Mouse (Mus musculus) spleen, adult 2 months (tissue): ENCODE data around the gene Icmt. TPM values are rescaled to one million over a fixed set of nuclear protein-coding genes. Genes with fewer than 3 reads are reported as not detected.

Source experiments
- DNase-seq, 2 experiments: peaks; one replicate each; pipeline versions ENCODE4 v3.0.0 to v3.0.0-alpha.2; 2012 to 2021; ENCODE audit warnings: low spot score in 2 of 2, low read depth in 1 of 2
- H3K27ac ChIP-seq: fragments of 200-500 bp; 2 replicates; pipeline ENCODE4 v1.5.1; 2012; ENCODE audit warnings: low read length, inconsistent platforms; ENCODE audit not compliant: insufficient read depth
- H3K27me3 ChIP-seq: fragments of 200-500 bp; 2 replicates; pipeline ENCODE4 v1.6.1; 2012; ENCODE audit warnings: mild to moderate bottlenecking, moderate library complexity, low read length, inconsistent platforms; ENCODE audit not compliant: control insufficient read depth, insufficient read depth
- H3K36me3 ChIP-seq: fragments of 200-500 bp; 2 replicates; pipeline ENCODE4 v1.6.1; 2012; ENCODE audit warnings: mild to moderate bottlenecking, low read length, inconsistent platforms; ENCODE audit not compliant: control insufficient read depth, insufficient read depth
- H3K4me1 ChIP-seq: fragments of 200-500 bp; 2 replicates; pipeline ENCODE4 v1.6.1; 2011; ENCODE audit warnings: inconsistent platforms; ENCODE audit not compliant: control insufficient read depth, insufficient read depth, insufficient read length
- H3K4me3 ChIP-seq: fragments of 200-500 bp; 2 replicates; pipeline ENCODE4 v1.5.1; 2011; ENCODE audit warnings: mild to moderate bottlenecking, inconsistent platforms; ENCODE audit not compliant: insufficient read depth, insufficient read length; ENCODE audit errors: extremely low read depth
- CTCF ChIP-seq: fragments of 200-500 bp; IDR thresholded peaks from 2 replicates; pipeline ENCODE4 v1.5.1; 2011; ENCODE audit warnings: mild to moderate bottlenecking, inconsistent platforms; ENCODE audit not compliant: insufficient read depth, insufficient read length, insufficient replicate concordance; ENCODE audit errors: extremely low read depth
- POLR2A ChIP-seq: fragments of 200-500 bp; IDR thresholded peaks from 2 replicates; pipeline ENCODE4 v1.6.1; 2011; ENCODE audit warnings: low read depth, low read length, inconsistent platforms
- WGBS: fragments of 180-500 bp; shearing (Covaris S2); methylation state at CpG from one replicate; pipeline ENCODE4 v1.1.7; 2018; 5-methylcytosine and 5-hydroxymethylcytosine counted together
- polyA plus RNA-seq: library from polyadenylated mRNA; depleted of rRNA; stranded (reverse); fragments of >200 nt; gene quantifications from 2 replicates; pipeline ENCODE4 v1.2.3, GENCODE M21; 2012

Gene Icmt
- polyA plus RNA-seq, 1 experiment: 16.2 TPM

GRCm38 (mm10) chr4:152337772-152338171 lies 40.7 kb downstream of the Icmt start:
- no peak for DNase-seq
- Histone ChIP-seq H3K27me3 (peaks cover 13% of the 10 kb centered on the region), H3K4me1 (no peaks in the 10 kb centered on the region; the same call in 1 of the 2 replicates), H3K4me3 (no peak overlapping the region), H3K27ac (no peak overlapping the region), H3K36me3 (peaks cover 8% of the 10 kb centered on the region)
- 58% methylated on average over 6 of the region's 6 CpGs for WGBS
- no peak for TF ChIP-seq CTCF
- no peak for TF ChIP-seq POLR2A

GRCm38 (mm10) chr4:152338419-152339292 lies 41.6 kb downstream of the Icmt start, which contains the start of gene Chd5:
Gene Chd5, plus strand, starts transcription at chr4:152338651.
- Histone ChIP-seq H3K27me3 (peaks cover 13% of the 10 kb centered on the region), H3K36me3 (peaks cover 2% of the 10 kb centered on the region), H3K4me3 (peak within 1 kb of the TSS; percentile 16; the same call in 1 of the 2 replicates), H3K4me1 (no peaks in the 10 kb centered on the region; the same call in 1 of the 2 replicates), H3K27ac (no peak within 1 kb of the TSS)
- TF ChIP-seq POLR2A (no peak), CTCF (no peak)
- WGBS: 4% methylated on average over 88 of the region's 120 CpGs
- DNase-seq: no peak

- Histone ChIP-seq H3K4me1 (no peaks in the 10 kb centered on the region; the same call in 1 of the 2 replicates), H3K27me3 (peaks cover 13% of the 10 kb centered on the region), H3K4me3 (no peak overlapping the region), H3K27ac (no peak overlapping the region), H3K36me3 (no peaks in the 10 kb centered on the region; the same call in 1 of the 2 replicates)
- TF ChIP-seq CTCF (no peak), POLR2A (no peak)
- no peak for DNase-seq
- WGBS: 17% methylated on average over 12 of the region's 26 CpGs
Observed at GRCm38 (mm10) chr4:152339293-152339790, 42.3 kb downstream of the Icmt start.

- Histone ChIP-seq H3K4me1 (no peaks in the 10 kb centered on the region; the same call in 1 of the 2 replicates), H3K4me3 (no peak overlapping the region), H3K27ac (no peak overlapping the region), H3K27me3 (peaks cover 13% of the 10 kb centered on the region), H3K36me3 (no peaks in the 10 kb centered on the region)
- no peak for TF ChIP-seq POLR2A
- no peak for TF ChIP-seq CTCF
- 48% methylated on average over 15 of the region's 15 CpGs for WGBS
- no peak for DNase-seq
Observed at GRCm38 (mm10) chr4:152340584-152341284, 43.7 kb downstream of the Icmt start.

- Histone ChIP-seq H3K4me1 (no peaks in the 10 kb centered on the region), H3K27me3 (peaks cover 12% of the 10 kb centered on the region), H3K27ac (no peak overlapping the region), H3K36me3 (no peaks in the 10 kb centered on the region), H3K4me3 (no peak overlapping the region)
- TF ChIP-seq POLR2A (no peak), CTCF (peak; percentile 43; the same call in 1 of the 2 replicates)
- DNase-seq: no peak
- 12% methylated on average over 5 of the region's 5 CpGs for WGBS
Observed at GRCm38 (mm10) chr4:152343296-152343695, 46.3 kb downstream of the Icmt start.

- Histone ChIP-seq H3K4me3 (no peak overlapping the region), H3K27me3 (peaks cover 2% of the 10 kb centered on the region; the same call in 1 of the 2 replicates), H3K4me1 (no peaks in the 10 kb centered on the region), H3K36me3 (no peaks in the 10 kb centered on the region), H3K27ac (no peak overlapping the region)
- TF ChIP-seq CTCF (no peak), POLR2A (no peak)
- WGBS: 44% methylated on average over 7 of the region's 7 CpGs
- DNase-seq: no peak
Observed at GRCm38 (mm10) chr4:152344651-152345050, 47.6 kb downstream of the Icmt start.
